10 mouse cellular contexts compared by ENCODE assay signal in the genomic region with DNA sequence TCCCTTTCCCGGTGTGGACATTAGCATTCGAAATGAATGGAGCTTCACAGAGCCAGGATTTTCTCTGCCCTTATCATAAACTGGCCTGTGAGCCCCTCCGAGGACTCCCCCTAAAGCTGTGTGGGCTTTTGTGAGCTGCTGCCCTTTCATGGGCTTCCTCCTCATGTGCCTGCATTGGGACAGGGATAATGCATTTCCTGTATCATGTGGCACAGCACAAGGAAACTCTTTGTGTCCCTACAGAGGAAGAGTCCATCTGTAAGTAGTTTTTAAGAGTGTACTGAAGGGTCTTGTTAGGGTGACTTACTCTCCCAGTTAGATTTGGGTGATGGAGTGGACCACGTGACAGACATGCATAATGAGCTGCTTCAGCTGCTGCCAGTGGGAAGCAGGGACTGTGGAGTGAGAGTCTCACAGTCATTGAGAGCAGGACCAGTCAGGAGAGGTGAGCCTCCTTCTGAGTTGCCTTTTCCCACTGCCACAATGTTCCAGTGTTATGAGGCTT. TPM values are rescaled to one million over a fixed set of nuclear protein-coding genes. Genes with fewer than 3 reads are reported as not detected.
A peak's percentile ranks its signal among the peaks of the same experiment; 100 is the strongest.
DNase-seq lines count a peak whose midpoint lies in the region; ATAC-seq and TF ChIP-seq lines count a peak whose summit lies in the region.
"Had no signal": no experiment of that assay in that cellular context is flagged by ENCODE, and none has a peak within 500 bp of the region (broad histone marks: within the 10 kb centered on the region; RNA-seq: fewer than 3 reads in every experiment).

No protein-coding gene starts in this region.

- H3K27ac ChIP-seq in heart, embryonic 12.5 days (ENCODE audit: poor library complexity, severe bottlenecking) = 0 out of 2 replicates have a peak overlapping the region, but pooled peaks have one; percentile 23
- peak overlapping the region; percentile 71 for H3K27ac ChIP-seq in hindbrain, embryonic 10.5 days
- peak overlapping the region; percentile 66 for H3K27ac ChIP-seq in midbrain, embryonic 13.5 days
- H3K27ac ChIP-seq: macrophage had no signal

- WGBS in heart, embryonic 12.5 days = 26% methylated on average over 4 of the region's 4 CpGs
- WGBS in hindbrain, embryonic 10.5 days = 14% methylated on average over 4 of the region's 4 CpGs
- 3% methylated on average over 4 of the region's 4 CpGs for WGBS in midbrain, embryonic 13.5 days

- DNase-seq in heart, adult 8-10 months (ENCODE audit: low spot score) = no peak
- DNase-seq in brain, embryonic 14.5 days (ENCODE audit: low read depth) = peak; percentile 91
- peak; percentile 46 for DNase-seq in hindbrain, embryonic 10.5 days (ENCODE audit: low spot score)
- DNase-seq in urinary bladder, postnatal 25 days (ENCODE audit: low spot score) = no peak
- DNase-seq in cerebellum, adult 9-10 months = no peak

- no peak overlapping the region for H3K4me2 ChIP-seq in heart, embryonic 12.5 days
- H3K4me2 ChIP-seq in midbrain, embryonic 13.5 days (replicated peaks) = 0 out of 2 replicates have a peak overlapping the region, but pooled peaks have one; percentile 4

- H3K27me3 ChIP-seq in heart, embryonic 12.5 days (replicated peaks) = no peaks in the 10 kb centered on the region
- no peaks in the 10 kb centered on the region for H3K27me3 ChIP-seq in hindbrain, embryonic 10.5 days (ENCODE audit: insufficient read depth, poor library complexity, severe bottlenecking)
- no peaks in the 10 kb centered on the region for H3K27me3 ChIP-seq in midbrain, embryonic 13.5 days

- no peak overlapping the region for H3K9ac ChIP-seq in heart, embryonic 12.5 days
- 0 out of 2 replicates have a peak overlapping the region, but pooled peaks have one; percentile 29 for H3K9ac ChIP-seq in midbrain, embryonic 13.5 days (replicated peaks)

- H3K4me3 ChIP-seq in heart, embryonic 12.5 days = no peak overlapping the region
- H3K4me3 ChIP-seq in hindbrain, embryonic 10.5 days = no peak overlapping the region
- H3K4me3 ChIP-seq in midbrain, embryonic 13.5 days (replicated peaks) = no peak overlapping the region

- H3K9me3 ChIP-seq in heart, embryonic 12.5 days (replicated peaks) = no peaks in the 10 kb centered on the region
- no peaks in the 10 kb centered on the region for H3K9me3 ChIP-seq in hindbrain, embryonic 10.5 days
- no peaks in the 10 kb centered on the region for H3K9me3 ChIP-seq in midbrain, embryonic 13.5 days

- TF ChIP-seq POLR2A in brain, embryonic 14.5 days (IDR thresholded peaks at IDR 0.05; ENCODE audit: borderline replicate concordance, extremely low read depth, insufficient read depth, insufficient read length, poor library complexity, severe bottlenecking) = no peak

- peaks cover 27% of the 10 kb centered on the region for H3K4me1 ChIP-seq in heart, embryonic 12.5 days (replicated peaks)
- H3K4me1 ChIP-seq in hindbrain, embryonic 10.5 days (replicated peaks) = peaks cover 39% of the 10 kb centered on the region
- H3K4me1 ChIP-seq in midbrain, embryonic 13.5 days (replicated peaks) = peaks cover 41% of the 10 kb centered on the region

- ATAC-seq in heart, embryonic 12.5 days (ENCODE audit: insufficient number of reproducible peaks, low FRiP score) = no peak
- peak; percentile 94 for ATAC-seq in midbrain, embryonic 13.5 days
- ATAC-seq in erythroblast, adult 5-6 weeks (replicated peaks; ENCODE audit: low FRiP score, poor library complexity, severe bottlenecking) = no peak
- ATAC-seq: CD4-positive, CD25-positive, alpha-beta regulatory T cell, adult 4 months had no signal

- H3K36me3 ChIP-seq in heart, embryonic 12.5 days = peaks cover 4% of the 10 kb centered on the region
- H3K36me3 ChIP-seq in hindbrain, embryonic 10.5 days = peaks cover 11% of the 10 kb centered on the region; the same call in 1 of the 2 replicates
- peaks cover 3% of the 10 kb centered on the region; the same call in 1 of the 2 replicates for H3K36me3 ChIP-seq in midbrain, embryonic 13.5 days

- TF ChIP-seq CTCF in brain, embryonic 14.5 days (IDR thresholded peaks at IDR 0.05; ENCODE audit: borderline replicate concordance, extremely low read depth, insufficient read depth, insufficient read length) = no peak

RNA-seq across cellular contexts. Expression of a gene that starts 59.3 kb away (rescaled TPM):
- polyA plus RNA-seq in heart, embryonic 12.5 days (2016; fragmentation: Nextera tagmentation; extraction: Ambion mirVana) = 12.7 and 15.0 TPM in 2 replicates
- total RNA-seq in heart, adult 8-10 months (2022) = 10 to 100 TPM in 1 of 4 experiments, 1 to 10 TPM in 3; 9.1 to 11.0 (median 9.7) TPM
- 113 and 127 TPM in 2 replicates for polyA plus RNA-seq in brain, embryonic 14.5 days (2012; rRNA removed)
- 8.8 and 11.5 TPM in 2 replicates for polyA plus RNA-seq in hindbrain, embryonic 10.5 days (2016; fragmentation: Nextera tagmentation; extraction: Ambion mirVana)
- polyA plus RNA-seq in midbrain, embryonic 13.5 days (2015; fragmentation: Nextera tagmentation; extraction: Ambion mirVana) = 30.3 and 32.8 TPM in 2 replicates
- 22.2 and 22.5 TPM in 2 replicates for total RNA-seq in erythroblast, adult 5-6 weeks (2015; ENCODE audit: low replicate concordance)
- total RNA-seq in erythroblast, adult 5-6 weeks (2017; ENCODE audit: low replicate concordance) = 19.7 and 23.4 TPM in 2 replicates

RNA-seq across cellular contexts. Expression of a gene that starts 59.9 kb away (rescaled TPM):
- polyA plus RNA-seq in heart, embryonic 12.5 days (2016; fragmentation: Nextera tagmentation; extraction: Ambion mirVana) = 10.9 and 11.7 TPM in 2 replicates
- 1 to 10 TPM; 5.3 to 7.3 (median 6.0) TPM for total RNA-seq in heart, adult 8-10 months (2022)
- polyA plus RNA-seq in brain, embryonic 14.5 days (2012; rRNA removed) = 2.8 TPM in 2 replicates
- 8.3 and 8.8 TPM in 2 replicates for polyA plus RNA-seq in hindbrain, embryonic 10.5 days (2016; fragmentation: Nextera tagmentation; extraction: Ambion mirVana)
- 4.1 and 5.9 TPM in 2 replicates for polyA plus RNA-seq in midbrain, embryonic 13.5 days (2015; fragmentation: Nextera tagmentation; extraction: Ambion mirVana)
- total RNA-seq in erythroblast, adult 5-6 weeks (2015; ENCODE audit: low replicate concordance) = not detected in 2 replicates
- 0.70 TPM in 1 of 2 replicates, not detected in the other for total RNA-seq in erythroblast, adult 5-6 weeks (2017; ENCODE audit: low replicate concordance)

Comparison
In these comparisons a context has a peak if more than half of its experiments do, and no peak if none do; other contexts are left out.
1. DNase-seq: peak in brain, embryonic 14.5 days (single experiment) and hindbrain, embryonic 10.5 days (single experiment); none in heart, adult 8-10 months (single experiment), urinary bladder, postnatal 25 days (single experiment) and cerebellum, adult 9-10 months (single experiment).
2. Peak in every context shown above with its lines, with median percentiles within 50 percentile points of each other: H3K27ac ChIP-seq.